Mouse (Mus musculus) B cell, adult 2 months (primary cell): ENCODE measurements around the gene Pou3f4.
"Not testable (repeated sequence)": the region's sequence is repeated elsewhere in the genome, so short reads cannot be mapped to it uniquely, and the experiment has no call there.

Experiments
- DNase-seq, 2 experiments: peaks; one replicate each; pipeline ENCODE4 v3.0.0; 2022

The Pou3f4 gene

GRCm38 (mm10) chrX:110814151-110814571 is at the start of gene Pou3f4:
Gene Pou3f4 (plus strand): TSS chrX:110814280.
- DNase-seq: no peak

GRCm38 (mm10) chrX:110765939-110766338 is 48.1 kb upstream of the Pou3f4 start:
- DNase-seq: no peak

- DNase-seq: not testable (repeated sequence)
These were observed 39.3 kb upstream of the Pou3f4 start for GRCm38 (mm10) chrX:110774807-110775206.

DNA sequence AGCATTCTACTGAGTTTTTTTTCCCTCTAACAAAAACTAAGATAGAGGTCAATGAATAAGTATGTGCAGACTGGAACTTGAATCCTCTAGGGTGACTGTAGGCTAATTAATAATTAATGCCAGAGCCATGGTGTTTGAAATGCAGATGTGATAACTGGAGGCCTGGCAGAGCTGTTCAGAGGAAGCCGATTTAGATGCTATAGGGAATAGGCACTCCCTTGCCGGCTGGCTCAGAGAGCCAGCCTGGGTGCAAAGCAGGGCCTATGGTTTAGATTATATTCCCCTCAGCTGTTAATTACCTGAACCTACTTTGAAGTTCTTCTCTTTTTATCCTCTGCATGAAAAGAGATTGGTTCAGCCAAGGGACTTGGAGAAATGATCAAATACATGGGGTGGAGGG is 11.6 kb upstream of the Pou3f4 start:
- no peak for DNase-seq

GRCm38 (mm10) chrX:110810001-110810578 is 4.0 kb upstream of the Pou3f4 start:
- DNase-seq: no peak

GRCm38 (mm10) chrX:110810753-110811506 is 3.1 kb upstream of the Pou3f4 start:
- no peak for DNase-seq

GRCm38 (mm10) chrX:110812071-110812470 is 2.0 kb upstream of the Pou3f4 start:
- no peak for DNase-seq

GRCm38 (mm10) chrX:110813401-110813800 is 679 bp upstream of the Pou3f4 start:
- DNase-seq: no peak

GRCm38 (mm10) chrX:110814592-110815548 is 790 bp downstream of the Pou3f4 start:
- no peak for DNase-seq

DNA sequence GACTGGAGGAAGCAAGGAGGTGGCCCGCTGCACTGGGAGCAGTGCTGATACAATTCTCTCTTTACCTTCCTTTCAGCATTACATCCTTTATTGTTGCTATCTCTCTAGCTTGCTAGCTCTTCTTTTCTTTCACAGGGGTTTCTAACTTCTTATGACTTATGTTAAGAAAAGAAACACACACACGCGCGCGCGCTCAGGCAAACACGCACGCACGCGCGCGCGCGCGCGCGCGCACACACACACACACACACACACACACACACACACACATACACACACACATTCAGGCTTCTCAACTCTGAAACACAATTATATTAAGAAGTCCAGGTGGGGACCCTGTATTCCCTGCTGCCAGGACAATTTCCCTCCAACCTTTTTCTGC is 1.5 kb downstream of the Pou3f4 start:
- DNase-seq: no peak

GRCm38 (mm10) chrX:110816609-110817008 is 2.5 kb downstream of the Pou3f4 start:
- DNase-seq: no peak

- no peak for DNase-seq
These were observed 3.1 kb downstream of the Pou3f4 start for GRCm38 (mm10) chrX:110817211-110817610.

- no peak for DNase-seq
These were observed 23.4 kb downstream of the Pou3f4 start for GRCm38 (mm10) chrX:110837450-110837849.

DNA sequence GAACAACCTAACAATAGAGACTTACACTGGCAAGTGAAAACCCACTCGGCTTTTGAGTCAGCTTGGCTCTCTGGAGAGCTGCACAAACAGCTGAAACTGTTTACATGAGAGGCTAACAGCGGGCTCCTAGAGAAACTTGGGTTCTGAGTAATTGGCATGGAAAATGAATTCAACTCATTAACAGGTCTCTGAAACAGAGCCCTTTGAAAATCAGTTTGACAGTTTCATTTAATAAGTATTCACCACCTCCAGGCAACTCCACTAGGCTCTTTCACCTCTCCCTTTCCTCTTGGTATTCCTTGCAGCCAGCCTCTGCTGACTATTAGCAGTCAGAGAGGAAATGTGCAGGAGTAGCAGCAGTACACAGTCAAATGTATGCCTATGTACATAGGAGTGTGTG is 37.2 kb downstream of the Pou3f4 start:
- no peak for DNase-seq
